In genomic region chrX:150554032-150554431, GRCm38 (mm10) we compare ENCODE assay signal across 30 mouse cellular contexts. TPM values are rescaled to one million over a fixed set of nuclear protein-coding genes. Genes with fewer than 3 reads are reported as not detected.
DNase-seq lines count a peak whose midpoint lies in the region; ATAC-seq and TF ChIP-seq lines count a peak whose summit lies in the region.
"Had no signal": no experiment of that assay in that cellular context is flagged by ENCODE, and none has a peak within 500 bp of the region (broad histone marks: within the 10 kb centered on the region; RNA-seq: fewer than 3 reads in every experiment).

No protein-coding gene starts in this region.

- no peaks in the 10 kb centered on the region; the same call in 1 of the 2 replicates for H3K27me3 ChIP-seq in liver, embryonic 12.5 days (replicated peaks)
- H3K27me3 ChIP-seq in liver, embryonic 14.5 days (ENCODE audit: control insufficient read depth, insufficient read depth, low read length): no peaks in the 10 kb centered on the region
- no peaks in the 10 kb centered on the region for H3K27me3 ChIP-seq in liver, postnatal 0 days (ENCODE audit: insufficient read depth, low read length)
- H3K27me3 ChIP-seq in kidney, embryonic 16.5 days (ENCODE audit: insufficient read depth, low read length): peaks cover 14% of the 10 kb centered on the region; the same call in 1 of the 2 replicates
- H3K27me3 ChIP-seq: heart, embryonic 15.5 days; intestine, embryonic 15.5 days had no signal

- TF ChIP-seq EP300 in liver, embryonic 14.5 days (IDR thresholded peaks at IDR 0.05; ENCODE audit: low read depth): peak; percentile 15; the same call in 1 of the 2 replicates
- TF ChIP-seq EP300 in liver, postnatal 0 days (IDR thresholded peaks at IDR 0.05; ENCODE audit: low read depth): 0 out of 2 replicates have a peak, but pooled peaks have one; percentile 3

- no peak for DNase-seq in liver
- DNase-seq in liver, embryonic 14.5 days (ENCODE audit: low read depth in 3 of 3, low spot score in 3 of 3): no peak
- DNase-seq in liver, postnatal 0 days: no peak
- DNase-seq in retina, embryonic 14.5 days (ENCODE audit: low spot score): no peak
- DNase-seq: adrenal gland, postnatal 10 days; cerebellum, adult 11 months; cerebellum, adult 2 months; cerebellum, adult 9-11 months; cerebellum, postnatal 25 days; embryo, embryonic 11 days; gastrocnemius, postnatal 10 days; gastrocnemius, postnatal 36 days; heart, adult 2 months; heart, postnatal 10 days; heart, postnatal 36 days had no signal

- WGBS in liver, embryonic 12.5 days (ENCODE audit: insufficient replicate concordance): 67% methylated on average over 3 of the region's 3 CpGs
- whole genome bisulfite sequencing in liver, embryonic 14.5 days (ENCODE audit: insufficient replicate concordance): 44% methylated on average over 3 of the region's 3 CpGs
- WGBS in liver, postnatal 0 days (ENCODE audit: insufficient replicate concordance): 68% methylated on average over 3 of the region's 3 CpGs
- 83% methylated on average over 3 of the region's 3 CpGs for WGBS in kidney, embryonic 16.5 days

- peaks cover 81% of the 10 kb centered on the region for H3K36me3 ChIP-seq in liver, embryonic 12.5 days
- H3K36me3 ChIP-seq in liver, embryonic 14.5 days (replicated peaks; ENCODE audit: control insufficient read depth, insufficient read depth, low read depth): peaks cover 82% of the 10 kb centered on the region
- peaks cover 30% of the 10 kb centered on the region for H3K36me3 ChIP-seq in liver, postnatal 0 days (replicated peaks; ENCODE audit: insufficient read depth, low read length)
- no peaks in the 10 kb centered on the region for H3K36me3 ChIP-seq in kidney, embryonic 16.5 days (ENCODE audit: insufficient read depth, low read length)
- H3K36me3 ChIP-seq: heart, embryonic 15.5 days; intestine, embryonic 15.5 days had no signal

- peak overlapping the region; percentile 81 for H3K27ac ChIP-seq in liver, embryonic 12.5 days
- peak overlapping the region; percentile 66 for H3K27ac ChIP-seq in liver, embryonic 14.5 days
- H3K27ac ChIP-seq in liver, postnatal 0 days (ENCODE audit: low read depth): peak overlapping the region; percentile 16; the same call in 1 of the 2 replicates
- H3K27ac ChIP-seq in kidney, embryonic 16.5 days (ENCODE audit: low read length): no peak overlapping the region
- H3K27ac ChIP-seq: embryonic facial prominence, embryonic 10.5 days; embryonic facial prominence, embryonic 13.5 days; heart, adult 2 months; heart, embryonic 15.5 days; hindbrain, embryonic 10.5 days; hindbrain, embryonic 13.5 days; intestine, embryonic 15.5 days had no signal

- peaks cover 52% of the 10 kb centered on the region for H3K4me1 ChIP-seq in liver, embryonic 12.5 days
- peaks cover 10 to 30% of the 10 kb centered on the region in 2 experiments for H3K4me1 ChIP-seq in liver, embryonic 14.5 days (replicated peaks; ENCODE audit: control insufficient read depth in 2 of 2, insufficient read depth in 2 of 2, low read length in 1 of 2)
- H3K4me1 ChIP-seq in liver, postnatal 0 days (ENCODE audit: insufficient read depth): no peaks in the 10 kb centered on the region
- no peaks in the 10 kb centered on the region for H3K4me1 ChIP-seq in kidney, embryonic 16.5 days (ENCODE audit: insufficient read depth, low read length)
- H3K4me1 ChIP-seq: embryonic facial prominence, embryonic 10.5 days; embryonic facial prominence, embryonic 13.5 days; heart, embryonic 15.5 days; hindbrain, embryonic 10.5 days; hindbrain, embryonic 13.5 days; intestine, embryonic 15.5 days had no signal

- H3K4me3 ChIP-seq in liver, embryonic 12.5 days: peak overlapping the region; percentile 26
- H3K4me3 ChIP-seq in liver, embryonic 14.5 days (ENCODE audit: insufficient read depth in 1 of 2, low read depth in 2 of 2, low read length in 2 of 2): peak overlapping the region in 1 of 2 experiments; percentile 37; a peak in 2 of 4 replicates
- no peak overlapping the region for H3K4me3 ChIP-seq in liver, postnatal 0 days (ENCODE audit: low read depth, low read length)
- no peak overlapping the region for H3K4me3 ChIP-seq in kidney, embryonic 16.5 days (ENCODE audit: low read length)
- H3K4me3 ChIP-seq: embryonic facial prominence, embryonic 10.5 days; embryonic facial prominence, embryonic 13.5 days; heart, adult 2 months; heart, embryonic 15.5 days; hindbrain, embryonic 10.5 days; hindbrain, embryonic 13.5 days; intestine, embryonic 15.5 days had no signal

- peak overlapping the region; percentile 67 for H3K4me2 ChIP-seq in liver, embryonic 12.5 days
- H3K4me2 ChIP-seq in liver, embryonic 14.5 days (ENCODE audit: low read depth): peak overlapping the region; percentile 85
- H3K4me2 ChIP-seq in liver, postnatal 0 days (ENCODE audit: low read depth, low read length): peak overlapping the region; percentile 55; the same call in 1 of the 2 replicates
- no peak overlapping the region for H3K4me2 ChIP-seq in kidney, embryonic 16.5 days (replicated peaks; ENCODE audit: low read depth, low read length)
- H3K4me2 ChIP-seq: embryonic facial prominence, embryonic 13.5 days; heart, embryonic 11.5 days; heart, embryonic 15.5 days; hindbrain, embryonic 13.5 days; intestine, embryonic 15.5 days had no signal

- H3K9me3 ChIP-seq in liver, embryonic 12.5 days (replicated peaks): no peaks in the 10 kb centered on the region
- no peaks in the 10 kb centered on the region for H3K9me3 ChIP-seq in liver, embryonic 14.5 days (ENCODE audit: control insufficient read depth, low read length)
- H3K9me3 ChIP-seq in liver, postnatal 0 days (ENCODE audit: low read length): no peaks in the 10 kb centered on the region
- no peaks in the 10 kb centered on the region for H3K9me3 ChIP-seq in kidney, embryonic 16.5 days (ENCODE audit: low read length)
- H3K9me3 ChIP-seq: embryonic facial prominence, embryonic 10.5 days; embryonic facial prominence, embryonic 13.5 days; heart, embryonic 15.5 days; hindbrain, embryonic 10.5 days; hindbrain, embryonic 13.5 days; intestine, embryonic 15.5 days had no signal

- ATAC-seq in liver, embryonic 12.5 days: no peak
- ATAC-seq in erythroblast, adult 5-6 weeks (replicated peaks; ENCODE audit: low FRiP score, poor library complexity, severe bottlenecking): 0 out of 2 replicates have a peak, but pooled peaks have one; percentile 27
- ATAC-seq in liver, embryonic 14.5 days (ENCODE audit: insufficient read depth): no peak
- no peak for ATAC-seq in liver, postnatal 0 days
- no peak for ATAC-seq in kidney, embryonic 16.5 days (ENCODE audit: low FRiP score, low TSS enrichment)
- ATAC-seq: activated CD4-positive, CD25-positive, alpha-beta regulatory T cell, adult 4 months; CD4-positive, CD25-positive, alpha-beta regulatory T cell, adult 4 months; forebrain, embryonic 14.5 days; hindbrain, embryonic 16.5 days; intestine, embryonic 15.5 days had no signal

- TF ChIP-seq CTCF in liver, embryonic 14.5 days (IDR thresholded peaks at IDR 0.05; ENCODE audit: low read depth): no peak
- no peak for TF ChIP-seq CTCF in liver, postnatal 0 days (IDR thresholded peaks at IDR 0.05; ENCODE audit: low read depth)

- no peak overlapping the region for H3K9ac ChIP-seq in liver, embryonic 12.5 days
- peak overlapping the region; percentile 5; the same call in 1 of the 2 replicates for H3K9ac ChIP-seq in liver, embryonic 14.5 days (replicated peaks)
- H3K9ac ChIP-seq in liver, postnatal 0 days (replicated peaks): no peak overlapping the region
- no peak overlapping the region for H3K9ac ChIP-seq in kidney, embryonic 16.5 days (replicated peaks; ENCODE audit: low read length)
- H3K9ac ChIP-seq: embryonic facial prominence, embryonic 13.5 days; heart, embryonic 15.5 days; hindbrain, embryonic 13.5 days; intestine, embryonic 15.5 days had no signal

RNA-seq across cellular contexts. Expression of gene Alas2, which starts 6.9 kb away (rescaled TPM):
- 776 and 813 TPM in 2 replicates for polyA plus RNA-seq in liver, embryonic 12.5 days (2016; fragmentation: Nextera tagmentation; extraction: Ambion mirVana)
- 3,542 and 3,686 TPM in 2 replicates for total RNA-seq in erythroblast, adult 5-6 weeks (2015; ENCODE audit: low replicate concordance)
- 3,400 and 3,878 TPM in 2 replicates for total RNA-seq in erythroblast, adult 5-6 weeks (2017; ENCODE audit: low replicate concordance)
- 897 and 1,006 TPM in 2 replicates for polyA plus RNA-seq in liver, embryonic 14.5 days (2012; rRNA removed)
- 977 and 1,008 TPM in 2 replicates for polyA plus RNA-seq in liver, embryonic 14.5 days (2014; fragmentation: Nextera tagmentation; extraction: Ambion mirVana)
- 444 and 462 TPM in 2 replicates for polyA plus RNA-seq in liver, postnatal 0 days (2015; fragmentation: Nextera tagmentation; extraction: Ambion mirVana)
- polyA plus RNA-seq in kidney, embryonic 16.5 days (2015; fragmentation: Nextera tagmentation; extraction: Ambion mirVana): 76.5 and 82.1 TPM in 2 replicates
- total RNA-seq: granulocyte monocyte progenitor cell, adult 5-6 weeks had no signal

RNA-seq across cellular contexts. Expression of gene Pfkfb1, which starts 34.0 kb away (rescaled TPM):
- 6.9 and 7.1 TPM in 2 replicates for polyA plus RNA-seq in liver, embryonic 12.5 days (2016; fragmentation: Nextera tagmentation; extraction: Ambion mirVana)
- 5.9 and 26.7 TPM in 2 replicates for total RNA-seq in erythroblast, adult 5-6 weeks (2015; ENCODE audit: low replicate concordance)
- 8.1 and 10.6 TPM in 2 replicates for total RNA-seq in erythroblast, adult 5-6 weeks (2017; ENCODE audit: low replicate concordance)
- 6.2 TPM in 2 replicates for polyA plus RNA-seq in liver, embryonic 14.5 days (2012; rRNA removed)
- polyA plus RNA-seq in liver, embryonic 14.5 days (2014; fragmentation: Nextera tagmentation; extraction: Ambion mirVana): 7.3 TPM in 2 replicates
- polyA plus RNA-seq in liver, postnatal 0 days (2015; fragmentation: Nextera tagmentation; extraction: Ambion mirVana): 21.9 and 22.0 TPM in 2 replicates
- 5.2 and 6.2 TPM in 2 replicates for polyA plus RNA-seq in kidney, embryonic 16.5 days (2015; fragmentation: Nextera tagmentation; extraction: Ambion mirVana)

RNA-seq across cellular contexts. Expression of gene Apex2, which starts 35.6 kb away (rescaled TPM):
- 13.3 and 14.4 TPM in 2 replicates for polyA plus RNA-seq in liver, embryonic 12.5 days (2016; fragmentation: Nextera tagmentation; extraction: Ambion mirVana)
- 2.1 and 7.7 TPM in 2 replicates for total RNA-seq in erythroblast, adult 5-6 weeks (2015; ENCODE audit: low replicate concordance)
- total RNA-seq in erythroblast, adult 5-6 weeks (2017; ENCODE audit: low replicate concordance): 5.5 and 9.3 TPM in 2 replicates
- 7.5 and 8.2 TPM in 2 replicates for polyA plus RNA-seq in liver, embryonic 14.5 days (2012; rRNA removed)
- polyA plus RNA-seq in liver, embryonic 14.5 days (2014; fragmentation: Nextera tagmentation; extraction: Ambion mirVana): 8.9 and 12.0 TPM in 2 replicates
- 6.1 and 6.7 TPM in 2 replicates for polyA plus RNA-seq in liver, postnatal 0 days (2015; fragmentation: Nextera tagmentation; extraction: Ambion mirVana)
- 23.7 and 24.5 TPM in 2 replicates for polyA plus RNA-seq in kidney, embryonic 16.5 days (2015; fragmentation: Nextera tagmentation; extraction: Ambion mirVana)
